Mouse (Mus musculus) spleen, adult 2 months (tissue): Measurements from ENCODE around the gene Usp4. TPM values are rescaled to one million over a fixed set of nuclear protein-coding genes. Genes with fewer than 3 reads are reported as not detected.
A peak's percentile ranks its signal among the peaks of the same experiment; 100 is the strongest.

Experiments used
- DNase-seq, 2 experiments: peaks; one replicate each; pipeline versions ENCODE4 v3.0.0 to v3.0.0-alpha.2; 2012 to 2021; ENCODE audit warnings: low spot score in 2 of 2, low read depth in 1 of 2
- H3K27ac ChIP-seq: fragments of 200-500 bp; 2 replicates; pipeline ENCODE4 v1.5.1; 2012; ENCODE audit warnings: low read length, inconsistent platforms; ENCODE audit not compliant: insufficient read depth
- H3K27me3 ChIP-seq: fragments of 200-500 bp; 2 replicates; pipeline ENCODE4 v1.6.1; 2012; ENCODE audit warnings: mild to moderate bottlenecking, moderate library complexity, low read length, inconsistent platforms; ENCODE audit not compliant: control insufficient read depth, insufficient read depth
- H3K36me3 ChIP-seq: fragments of 200-500 bp; 2 replicates; pipeline ENCODE4 v1.6.1; 2012; ENCODE audit warnings: mild to moderate bottlenecking, low read length, inconsistent platforms; ENCODE audit not compliant: control insufficient read depth, insufficient read depth
- H3K4me1 ChIP-seq: fragments of 200-500 bp; 2 replicates; pipeline ENCODE4 v1.6.1; 2011; ENCODE audit warnings: inconsistent platforms; ENCODE audit not compliant: control insufficient read depth, insufficient read depth, insufficient read length
- H3K4me3 ChIP-seq: fragments of 200-500 bp; 2 replicates; pipeline ENCODE4 v1.5.1; 2011; ENCODE audit warnings: mild to moderate bottlenecking, inconsistent platforms; ENCODE audit not compliant: insufficient read depth, insufficient read length; ENCODE audit errors: extremely low read depth
- CTCF ChIP-seq: fragments of 200-500 bp; IDR thresholded peaks from 2 replicates; pipeline ENCODE4 v1.5.1; 2011; ENCODE audit warnings: mild to moderate bottlenecking, inconsistent platforms; ENCODE audit not compliant: insufficient read depth, insufficient read length, insufficient replicate concordance; ENCODE audit errors: extremely low read depth
- POLR2A ChIP-seq: fragments of 200-500 bp; IDR thresholded peaks from 2 replicates; pipeline ENCODE4 v1.6.1; 2011; ENCODE audit warnings: low read depth, low read length, inconsistent platforms
- WGBS: fragments of 180-500 bp; shearing (Covaris S2); methylation state at CpG from one replicate; pipeline ENCODE4 v1.1.7; 2018; 5-methylcytosine and 5-hydroxymethylcytosine counted together
- polyA plus RNA-seq: library from polyadenylated mRNA; depleted of rRNA; stranded (reverse); fragments of >200 nt; gene quantifications from 2 replicates; pipeline ENCODE4 v1.2.3, GENCODE M21; 2012

Gene Usp4
- polyA plus RNA-seq, 1 experiment, result 63.2 TPM

- peaks cover 4% of the 10 kb centered on the region for H3K36me3 ChIP-seq
- no peak for DNase-seq
- H3K4me3 ChIP-seq, result no peak overlapping the region
Measured at GRCm38 (mm10) chr9:108341801-108342200, 5.9 kb upstream of the Usp4 start.

GRCm38 (mm10) chr9:108342301-108342831, 5.3 kb upstream of the Usp4 start:
- Histone ChIP-seq H3K4me1 (peaks cover 25% of the 10 kb centered on the region; the same call in 1 of the 2 replicates), H3K27me3 (no peaks in the 10 kb centered on the region), H3K4me3 (no peak overlapping the region), H3K27ac (peak overlapping the region; percentile 95), H3K36me3 (peaks cover 4% of the 10 kb centered on the region)
- WGBS, result under 1% methylated on average over 5 of the region's 5 CpGs
- TF ChIP-seq POLR2A (no peak), CTCF (no peak)
- DNase-seq, result no peak

More at GRCm38 (mm10) chr9:108341801-108342200, 5.9 kb upstream of the Usp4 start:
- TF ChIP-seq CTCF (no peak), POLR2A (no peak)
- H3K27me3 ChIP-seq, result no peaks in the 10 kb centered on the region
- peaks cover 25% of the 10 kb centered on the region; the same call in 1 of the 2 replicates for H3K4me1 ChIP-seq
- H3K27ac ChIP-seq, result peak overlapping the region; percentile 95

GRCm38 (mm10) chr9:108343331-108343730, 4.3 kb upstream of the Usp4 start:
- Histone ChIP-seq H3K4me3 (no peak overlapping the region), H3K36me3 (peaks cover 4% of the 10 kb centered on the region), H3K27me3 (no peaks in the 10 kb centered on the region), H3K4me1 (peaks cover 25% of the 10 kb centered on the region; the same call in 1 of the 2 replicates), H3K27ac (peak overlapping the region; percentile 90)
- no peak for DNase-seq
- TF ChIP-seq CTCF, result no peak
- TF ChIP-seq POLR2A, result no peak
- 66% methylated on average over 3 of the region's 3 CpGs for WGBS

GRCm38 (mm10) chr9:108343835-108344234, 3.8 kb upstream of the Usp4 start:
- WGBS, result 73% methylated on average over 1 of the region's 1 CpGs
- DNase-seq, result no peak
- Histone ChIP-seq H3K4me1 (peaks cover 23% of the 10 kb centered on the region), H3K4me3 (no peak overlapping the region), H3K27me3 (no peaks in the 10 kb centered on the region), H3K36me3 (peaks cover 4% of the 10 kb centered on the region), H3K27ac (peak overlapping the region; percentile 29)
- TF ChIP-seq CTCF (no peak), POLR2A (no peak)

DNA sequence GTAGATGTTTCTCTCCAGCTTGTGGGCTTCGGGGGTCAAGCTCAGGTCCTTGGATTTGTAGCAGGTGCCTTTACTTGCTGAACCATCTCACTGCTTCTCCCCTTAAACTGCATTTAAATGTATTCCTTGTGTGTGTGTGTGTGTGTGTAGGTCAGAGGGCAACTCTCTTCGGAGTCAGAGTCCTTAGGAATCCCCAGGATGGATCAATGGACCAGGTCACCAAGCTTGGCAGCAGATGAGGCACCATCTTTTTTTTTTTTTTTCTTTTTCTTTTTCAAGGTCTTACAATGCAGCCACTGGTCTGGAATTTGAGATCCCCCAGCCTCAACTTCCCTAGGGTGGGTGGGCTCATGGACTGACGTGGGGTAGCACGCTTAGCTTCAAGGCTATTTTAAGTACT, 3.2 kb upstream of the Usp4 start:
- H3K4me1 ChIP-seq, result peaks cover 26% of the 10 kb centered on the region
- DNase-seq, result no peak
- H3K36me3 ChIP-seq, result peaks cover 4% of the 10 kb centered on the region
- H3K27me3 ChIP-seq, result no peaks in the 10 kb centered on the region
- 87% methylated on average over 4 of the region's 4 CpGs for WGBS
- H3K4me3 ChIP-seq, result no peak overlapping the region
- H3K27ac ChIP-seq, result no peak overlapping the region
- no peak for TF ChIP-seq POLR2A
- no peak for TF ChIP-seq CTCF

DNA sequence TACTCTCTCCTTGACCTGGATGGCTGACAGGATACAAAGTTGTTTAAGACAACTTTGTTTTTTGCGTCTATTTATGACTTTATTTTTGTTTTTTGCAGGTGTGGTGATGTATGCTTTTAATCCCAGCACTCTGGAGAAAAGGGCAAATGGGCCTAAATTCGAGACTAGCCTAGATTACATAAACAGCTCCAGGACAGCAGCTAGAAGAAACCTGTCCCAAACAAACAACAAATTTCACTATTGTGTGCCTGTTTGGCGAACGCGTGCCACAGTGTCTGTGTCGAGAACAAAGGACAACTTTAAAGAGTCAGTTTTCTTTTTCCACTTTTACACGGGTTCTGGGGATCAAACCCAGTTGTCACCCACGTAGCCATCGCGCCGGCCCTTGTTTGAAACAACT, 629 bp upstream of the Usp4 start:
- peaks cover 17% of the 10 kb centered on the region for H3K4me1 ChIP-seq
- peak overlapping the region; percentile 90 for H3K27ac ChIP-seq
- TF ChIP-seq POLR2A, result no peak
- no peak for TF ChIP-seq CTCF
- DNase-seq, result no peak
- H3K27me3 ChIP-seq, result no peaks in the 10 kb centered on the region
- peaks cover 13% of the 10 kb centered on the region for H3K36me3 ChIP-seq
- peak overlapping the region; percentile 94 for H3K4me3 ChIP-seq
- 2% methylated on average over 11 of the region's 11 CpGs for WGBS

- peak overlapping the region; percentile 98 for H3K27ac ChIP-seq
- no peak for DNase-seq
- WGBS, result under 1% methylated on average over 14 of the region's 14 CpGs
- H3K27me3 ChIP-seq, result no peaks in the 10 kb centered on the region
- peaks cover 10% of the 10 kb centered on the region for H3K4me1 ChIP-seq
- TF ChIP-seq POLR2A (no peak), CTCF (no peak)
- H3K4me3 ChIP-seq, result peak overlapping the region; percentile 100
- peaks cover 24% of the 10 kb centered on the region for H3K36me3 ChIP-seq
Measured at GRCm38 (mm10) chr9:108348290-108348680, 632 bp downstream of the Usp4 start.
